Mouse (Mus musculus) kidney, postnatal 36 days (tissue): ENCODE results near the gene Sdcbp2.

Source experiments
- DNase-seq, 2 experiments: peaks; one replicate each; pipeline ENCODE4 v3.0.0; 2021 to 2022; ENCODE audit warnings: mixed read lengths in 2 of 2

Sdcbp2 gene

DNA sequence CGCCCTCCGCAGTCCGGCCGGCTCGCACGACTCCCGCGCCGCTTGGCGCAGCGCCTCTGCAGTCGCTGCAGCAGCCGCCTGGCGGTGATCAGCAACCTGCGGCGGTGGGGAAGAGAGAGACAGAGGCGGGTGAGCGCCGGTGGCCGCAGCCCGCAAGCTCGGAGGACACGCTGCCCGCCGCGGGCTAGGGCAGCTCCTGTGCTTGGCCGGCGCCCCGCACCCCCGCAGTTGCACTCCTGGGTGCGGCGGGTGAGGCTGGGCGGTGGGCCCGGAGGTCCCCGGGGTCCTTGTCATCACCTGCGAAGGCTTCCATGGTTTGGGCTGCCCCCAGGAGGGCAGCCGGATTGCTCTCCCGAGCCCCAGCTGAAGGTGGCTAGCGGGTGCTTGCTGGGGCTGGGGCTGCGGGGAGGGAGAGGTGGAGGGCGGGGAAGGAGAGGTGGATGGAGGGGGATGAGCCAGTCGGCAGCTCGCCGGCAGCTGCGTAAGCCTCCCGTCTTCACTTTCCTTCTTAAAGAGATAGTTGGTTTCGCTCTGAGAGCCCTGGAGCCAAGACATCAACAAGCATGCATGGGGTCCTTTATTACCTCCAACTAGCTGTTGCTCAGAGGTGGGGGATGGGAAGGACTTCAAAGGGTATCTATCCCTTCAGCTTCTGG, 59.9 kb downstream of the Sdcbp2 start, which contains the start of gene Snph:
Snph (minus strand) TSS at position 435 of the 656 bp plus-strand sequence.
- peak; percentile 67 to 75 for DNase-seq

DNA sequence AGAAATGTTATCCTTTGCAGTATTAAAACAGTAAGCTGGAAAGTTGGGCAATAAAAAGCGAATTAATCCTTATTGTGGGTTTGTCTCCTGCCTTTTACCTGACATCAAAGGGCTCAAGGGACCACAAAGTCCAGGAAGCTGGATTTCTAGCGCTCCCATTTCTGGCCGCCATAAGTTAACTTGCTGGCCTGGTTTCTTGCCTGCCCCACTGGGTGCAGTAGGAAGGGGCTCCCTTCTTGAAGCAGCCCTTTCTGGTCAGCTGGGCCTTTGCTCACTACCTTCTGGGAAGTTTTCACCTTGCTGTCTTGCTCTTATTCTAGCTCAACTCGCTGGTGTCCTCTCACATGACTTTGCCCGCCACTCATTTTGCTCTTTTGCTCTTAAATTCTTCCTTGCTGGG, 60.6 kb downstream of the Sdcbp2 start:
- no peak for DNase-seq

DNA sequence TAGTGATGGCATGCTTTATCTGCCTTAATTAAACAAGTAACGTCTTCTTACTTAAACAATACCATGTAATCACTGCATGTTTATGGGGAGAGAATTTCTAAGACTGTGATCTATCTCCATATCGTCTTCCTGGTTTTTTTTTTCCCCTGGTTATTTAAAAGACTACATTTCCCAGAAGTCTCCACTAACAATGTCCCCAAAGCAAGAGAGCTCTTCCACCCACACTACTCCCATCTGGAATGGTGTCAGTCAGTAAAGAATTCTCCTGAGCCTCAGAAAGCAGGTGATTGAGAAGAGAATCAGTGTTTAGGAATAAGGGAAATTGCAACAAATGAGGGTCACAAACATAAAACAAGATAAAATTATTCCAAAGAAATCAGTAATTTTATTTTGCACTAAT, 62.5 kb downstream of the Sdcbp2 start:
- DNase-seq = no peak

DNA sequence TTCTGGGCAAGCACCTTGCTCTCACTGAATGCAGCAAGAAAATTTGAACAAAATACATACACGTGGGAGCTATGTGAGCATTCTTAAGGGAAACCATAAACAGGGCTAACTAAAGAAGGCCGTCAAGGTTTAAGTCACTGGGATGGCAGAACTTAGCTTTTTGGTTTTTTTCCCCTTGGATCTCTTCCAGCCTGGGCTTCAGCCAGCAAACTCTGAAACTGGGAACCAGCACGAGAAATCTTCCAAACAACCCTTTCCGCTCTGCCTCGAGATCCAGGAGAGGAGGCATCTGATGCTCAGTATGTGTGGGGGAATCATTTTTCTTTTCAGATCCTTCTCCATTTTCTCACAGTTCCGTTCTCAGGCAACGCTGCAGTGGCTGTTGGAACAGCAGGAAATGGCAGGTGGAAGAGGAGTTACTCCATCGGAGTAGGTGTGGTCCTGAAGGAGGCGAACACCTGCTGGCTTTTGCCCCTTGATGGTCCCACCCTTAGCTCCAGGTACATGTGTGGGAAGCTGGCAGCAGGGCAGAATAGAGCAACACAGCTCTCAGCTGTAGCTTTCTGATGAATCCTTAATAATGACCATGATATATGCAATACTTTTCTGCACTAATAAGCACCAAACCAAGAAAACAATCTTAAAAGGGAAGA, 63.1 kb downstream of the Sdcbp2 start:
- DNase-seq = no peak

DNA sequence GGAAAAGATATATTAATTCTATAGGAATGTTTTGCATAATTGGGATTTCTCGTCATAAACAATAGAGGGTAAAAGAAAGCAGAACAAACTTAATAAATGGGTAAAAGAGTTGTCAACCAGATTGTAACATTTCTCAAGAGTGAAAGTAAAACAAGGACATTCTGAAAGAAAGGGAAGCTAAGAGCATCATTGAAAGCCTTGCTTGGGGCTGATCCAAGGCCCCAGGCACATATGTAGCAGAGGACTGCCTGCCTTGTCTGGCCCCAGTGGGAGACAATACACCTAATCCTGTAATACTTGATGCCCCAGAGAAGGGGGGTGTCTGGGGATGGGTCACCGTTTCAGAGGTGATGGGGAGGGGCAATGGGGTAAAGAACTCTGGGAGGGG, 63.6 kb downstream of the Sdcbp2 start:
- no peak for DNase-seq
